Mouse (Mus musculus): ENCODE results near the gene Mtx2. TPM values are rescaled to one million over a fixed set of nuclear protein-coding genes. Genes with fewer than 3 reads are reported as not detected.
A peak's percentile ranks its signal among the peaks of the same experiment; 100 is the strongest.

Mtx2 gene
- 10 to 100 TPM; 47.4 to 54.9 TPM for total RNA-seq (2021)
- long read RNA-seq, experiment 1, transcript Mtx2-201 (10 exons, 2,950 nt) = major isoform, 78 of 85 reads
- long read RNA-seq, experiment 1, partial matches to known transcripts = 0 of 85 reads
- long read RNA-seq, experiment 1, other reads (novel, unspliced or antisense) = 7 of 85 reads
- long read RNA-seq, experiment 2, transcript Mtx2-201 (10 exons, 2,950 nt) = major isoform, 57 of 64 reads
- long read RNA-seq, experiment 2, partial matches to known transcripts = 1 of 64 reads
- long read RNA-seq, experiment 2, other reads (novel, unspliced or antisense) = 6 of 64 reads

DNA sequence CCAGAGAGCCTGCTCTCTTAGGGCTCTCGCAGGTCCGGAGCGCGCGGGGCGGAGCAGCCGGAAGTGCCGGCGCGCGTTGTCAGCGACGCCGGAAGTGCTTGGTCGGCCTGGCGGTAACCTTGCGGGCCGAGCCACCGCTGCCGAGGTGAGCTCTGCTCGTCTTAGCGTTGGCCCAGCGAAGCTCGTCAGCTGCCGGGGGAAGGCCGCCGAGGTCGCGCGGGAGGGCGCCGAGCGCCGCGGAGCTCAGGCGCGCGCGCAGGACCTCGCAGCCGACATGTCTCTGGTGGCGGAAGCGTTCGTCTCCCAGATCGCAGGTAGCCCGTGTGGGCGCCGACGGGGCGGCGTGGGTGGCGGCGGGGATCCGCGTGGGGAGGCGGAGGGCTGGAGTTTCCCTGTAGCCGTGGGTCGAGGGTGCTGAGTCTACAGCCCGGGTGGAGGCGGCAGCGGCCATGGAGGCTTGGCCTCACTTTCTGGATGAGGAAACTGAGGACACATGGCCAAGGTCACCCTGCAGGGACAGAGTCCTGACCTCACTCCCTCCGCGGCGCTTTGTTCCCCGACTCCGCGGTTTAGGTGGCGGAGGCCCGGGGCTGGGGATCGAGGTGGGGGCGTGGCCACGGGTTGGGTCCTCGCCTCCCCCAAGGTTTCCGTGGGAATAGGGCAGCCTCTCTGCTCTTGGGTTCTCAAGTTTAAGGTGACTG is at the start of gene Mtx2:
Mtx2 (plus strand) TSS at position 74 of the 701 bp plus-strand sequence.
- peak; percentile 60 to 78 for DNase-seq (ENCODE audit: low spot score in 2 of 2)
- intact Hi-C loops (cut with DNase I) = no loop called here

DNA sequence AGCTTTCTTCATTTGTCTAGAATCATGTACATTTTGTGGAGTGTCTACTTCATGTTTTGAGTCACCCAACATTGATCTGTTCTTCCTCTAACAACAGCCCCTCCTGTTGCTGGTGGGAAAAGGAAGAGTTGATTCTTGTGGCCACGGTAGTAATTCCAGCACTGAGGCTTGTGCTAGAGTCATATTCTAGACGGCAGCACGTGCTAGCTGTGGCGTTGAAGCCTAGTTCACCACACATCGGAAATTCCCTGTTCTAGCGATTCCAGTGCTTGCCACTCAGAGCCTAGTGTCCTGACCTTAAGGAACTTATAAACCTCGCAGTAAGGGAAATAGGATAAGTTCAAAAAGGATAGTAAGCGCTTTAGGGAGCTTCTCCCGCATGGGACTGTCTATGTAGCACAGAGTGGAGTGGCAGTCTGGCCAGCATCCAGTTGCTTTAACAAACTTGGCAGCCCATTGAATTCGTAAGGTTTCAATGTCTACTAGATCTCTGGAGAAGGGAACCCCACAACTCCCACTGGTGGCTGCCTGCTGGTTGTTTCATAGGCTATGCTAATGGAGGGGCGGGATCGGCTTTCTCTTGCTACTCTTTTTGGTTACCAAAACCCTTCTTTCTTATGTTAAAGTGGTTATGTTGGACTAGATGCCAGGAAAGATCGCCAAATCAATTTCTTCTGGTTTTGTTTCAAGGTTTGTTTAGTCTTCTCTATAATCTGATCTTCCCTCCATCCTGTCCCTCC is 47.9 kb upstream of the Mtx2 start:
- intact Hi-C loops (cut with DNase I) = no loop called here
- peak; percentile 9 to 14 for DNase-seq (ENCODE audit: low spot score in 2 of 2)

DNA sequence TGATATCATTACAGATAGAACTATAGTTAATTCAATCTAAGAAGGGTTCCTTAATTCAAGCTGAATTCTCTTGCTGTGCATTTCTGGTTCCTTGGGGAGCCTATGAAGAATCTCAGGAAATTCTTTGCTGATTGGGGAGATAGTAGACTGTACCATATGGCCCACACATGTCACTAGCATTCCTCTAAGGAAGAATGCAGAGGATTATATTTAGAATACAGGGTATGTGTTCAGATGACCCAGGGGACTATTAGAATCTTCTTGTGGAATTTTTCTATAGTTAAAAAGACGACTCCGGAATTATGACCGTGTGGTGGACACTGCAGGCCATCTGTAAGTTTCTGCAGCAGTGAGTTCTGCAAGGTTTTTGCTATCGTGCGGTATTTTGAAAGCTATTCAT is 44.2 kb upstream of the Mtx2 start:
- intact Hi-C loops (cut with DNase I) = no loop called here
- no peak for DNase-seq (ENCODE audit: low spot score in 2 of 2)

DNA sequence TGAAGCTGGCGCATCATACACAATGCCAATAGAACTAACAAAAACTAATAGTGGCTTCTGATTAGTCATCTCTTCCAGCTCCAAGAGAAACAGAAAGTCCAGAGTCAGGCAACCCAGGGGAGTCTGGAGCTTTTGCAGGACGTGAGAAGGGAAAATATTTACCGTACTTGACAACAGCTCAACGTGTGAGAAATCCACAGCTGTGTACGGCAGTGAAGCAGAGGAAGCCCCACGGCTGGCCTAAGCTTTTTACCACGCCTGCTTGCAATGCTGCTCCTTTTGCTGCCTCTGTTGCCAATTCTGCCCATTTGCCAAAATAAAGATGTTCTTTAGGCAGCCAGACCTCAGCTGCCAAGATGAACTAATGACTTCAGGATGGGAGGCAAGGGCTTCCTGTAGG is 30.1 kb upstream of the Mtx2 start:
- DNase-seq (ENCODE audit: low spot score in 2 of 2) = no peak
- intact Hi-C loops (cut with DNase I) = loop anchor here (10.0 kb wide), 1 partner anchor 169 kb away; no protein-coding TSS in a partner anchor

DNA sequence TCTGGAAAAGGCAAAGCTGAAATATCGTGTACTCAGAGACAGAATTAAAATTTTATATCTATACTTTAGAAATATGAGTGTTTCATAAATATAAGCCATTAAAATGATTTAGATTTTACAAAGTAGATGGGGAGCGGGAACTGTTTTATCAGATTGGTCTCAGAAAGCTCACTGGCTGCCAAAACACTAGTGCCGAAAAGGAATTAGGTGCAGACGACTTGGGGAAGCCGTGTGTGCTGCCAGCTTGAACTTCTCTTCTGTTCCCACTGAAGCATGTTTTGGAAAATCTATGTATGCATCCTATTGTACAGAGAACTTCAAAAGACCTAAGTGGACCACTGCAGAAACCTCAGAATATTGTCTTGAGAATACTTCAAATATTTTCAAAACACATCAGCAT is 17.2 kb upstream of the Mtx2 start:
- intact Hi-C loops (cut with DNase I) = no loop called here
- no peak for DNase-seq (ENCODE audit: low spot score in 2 of 2)

DNA sequence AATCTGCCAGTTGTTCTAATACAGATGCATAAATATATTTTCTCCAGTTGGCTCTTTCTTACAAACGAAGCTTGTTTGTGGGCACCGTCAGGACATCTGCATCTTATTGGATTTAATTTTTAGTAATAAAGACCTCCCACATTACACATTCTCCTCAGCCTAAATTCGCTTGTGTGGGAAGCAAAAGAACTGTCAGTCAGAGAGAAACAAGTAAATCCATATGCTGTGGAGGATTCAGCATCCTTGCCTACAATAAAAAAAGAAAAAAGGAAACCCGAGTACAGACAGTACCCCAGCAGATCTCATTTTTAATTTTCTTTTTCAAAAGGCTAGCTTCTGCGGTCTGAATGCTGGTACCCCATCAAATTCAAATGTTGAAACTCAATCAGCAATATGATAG is 2.9 kb upstream of the Mtx2 start:
- intact Hi-C loops (cut with DNase I) = no loop called here

DNA sequence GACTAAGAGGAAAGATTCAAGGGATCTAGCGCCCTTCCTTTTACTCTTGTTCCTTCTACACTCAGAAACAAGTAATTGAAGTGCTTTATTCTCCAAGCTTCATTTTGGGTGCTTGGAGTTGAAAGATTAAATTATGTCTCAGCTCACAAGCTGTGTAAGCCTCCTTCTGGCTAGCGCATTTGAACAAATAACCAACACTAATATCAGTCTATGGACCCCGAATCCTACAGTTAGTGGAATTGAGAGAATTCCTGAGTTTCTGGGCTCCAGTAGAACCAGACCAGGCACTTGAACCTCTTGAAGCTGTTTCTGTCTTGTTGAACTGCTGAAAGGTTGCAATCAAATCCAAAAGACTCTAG is 253 bp upstream of the Mtx2 start:
- no peak for DNase-seq (ENCODE audit: low spot score in 2 of 2)
- intact Hi-C loops (cut with DNase I) = no loop called here

More for the DNA sequence above, 2.9 kb upstream of the Mtx2 start:
- DNase-seq (ENCODE audit: low spot score in 2 of 2) = peak in 1 of 2 experiments; percentile 9

DNA sequence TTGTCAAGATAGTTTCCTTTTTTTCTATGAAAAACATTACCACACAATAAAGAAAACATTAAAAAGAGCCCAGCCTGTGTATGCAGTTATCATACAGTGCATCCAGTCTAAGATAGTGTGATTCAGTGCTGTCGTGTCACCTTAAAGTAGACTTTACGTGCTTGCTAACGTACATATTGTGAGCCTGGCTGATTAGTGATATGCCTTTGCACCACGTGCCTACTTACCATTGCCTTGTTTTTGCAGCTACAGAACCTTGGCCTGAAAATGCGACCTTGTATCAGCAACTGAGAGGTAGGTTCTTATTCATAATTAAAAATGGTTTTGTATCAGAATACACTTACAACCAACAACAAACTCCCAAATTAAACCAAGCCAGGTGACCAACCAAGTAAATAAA is 21.4 kb downstream of the Mtx2 start:
- DNase-seq (ENCODE audit: low spot score in 2 of 2) = no peak
- intact Hi-C loops (cut with DNase I) = no loop called here

DNA sequence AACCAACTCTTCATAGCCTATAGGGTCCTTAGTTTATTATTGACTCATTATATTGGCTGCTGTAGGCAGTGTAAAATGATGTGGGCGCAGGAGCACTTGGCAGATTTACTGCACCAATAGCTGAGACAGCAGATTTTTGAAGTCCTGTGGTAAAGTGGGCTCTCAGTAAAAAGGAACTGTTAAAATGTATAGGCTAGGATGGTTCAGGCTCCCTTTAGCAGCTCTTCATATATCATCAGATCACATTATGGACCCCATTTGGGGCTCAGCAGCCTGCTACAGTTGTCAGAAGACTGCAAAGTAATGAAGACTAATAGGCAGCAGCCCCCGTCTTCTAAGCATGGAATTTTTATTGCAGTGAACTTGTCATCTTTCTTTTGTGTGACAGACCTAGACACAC is 21.9 kb downstream of the Mtx2 start:
- DNase-seq (ENCODE audit: low spot score in 2 of 2) = no peak

DNA sequence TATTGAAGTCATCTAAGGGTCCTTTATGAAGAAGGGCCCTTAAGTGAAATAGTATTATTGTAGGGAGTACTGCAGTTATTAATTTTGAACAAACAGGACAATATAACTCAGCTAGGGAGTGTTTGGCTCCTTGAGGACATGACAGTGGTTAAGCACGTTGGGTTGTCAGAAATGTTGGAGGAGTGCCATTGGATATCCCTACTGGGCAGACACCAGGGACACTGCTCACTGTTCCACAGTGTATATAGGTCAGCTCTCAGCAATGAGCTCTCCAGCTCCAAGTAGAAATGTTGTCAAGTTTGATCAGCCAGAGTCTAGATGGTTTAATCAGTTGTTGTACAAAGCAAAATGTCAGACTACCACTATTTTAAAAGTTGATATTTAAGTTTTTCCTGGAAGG is 24.4 kb downstream of the Mtx2 start:
- intact Hi-C loops (cut with DNase I) = no loop called here
- DNase-seq (ENCODE audit: low spot score in 2 of 2) = no peak

More for the DNA sequence above, 21.9 kb downstream of the Mtx2 start:
- intact Hi-C loops (cut with DNase I) = no loop called here

DNA sequence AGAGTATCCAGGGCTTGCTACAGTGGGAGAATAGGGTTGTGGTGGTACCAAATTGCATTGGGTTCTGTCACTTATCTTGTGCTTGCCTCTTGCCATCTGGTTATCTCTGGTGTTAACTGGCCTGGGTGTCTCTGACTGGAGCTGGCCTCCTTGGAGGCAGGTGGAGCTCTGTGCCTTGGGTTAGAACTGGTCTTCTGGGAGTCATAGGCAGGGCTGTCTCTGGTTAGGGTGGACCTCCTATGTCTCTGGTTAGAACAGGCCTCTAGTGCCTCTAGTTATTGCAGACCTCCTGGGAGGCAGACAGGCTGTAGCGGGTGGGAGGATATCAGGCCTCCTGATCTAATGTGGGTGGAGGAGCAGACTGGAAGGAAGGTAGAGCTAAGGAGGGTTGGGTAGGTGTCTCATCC is 36.5 kb downstream of the Mtx2 start:
- intact Hi-C loops (cut with DNase I) = no loop called here
- no peak for DNase-seq (ENCODE audit: low spot score in 2 of 2)

DNA sequence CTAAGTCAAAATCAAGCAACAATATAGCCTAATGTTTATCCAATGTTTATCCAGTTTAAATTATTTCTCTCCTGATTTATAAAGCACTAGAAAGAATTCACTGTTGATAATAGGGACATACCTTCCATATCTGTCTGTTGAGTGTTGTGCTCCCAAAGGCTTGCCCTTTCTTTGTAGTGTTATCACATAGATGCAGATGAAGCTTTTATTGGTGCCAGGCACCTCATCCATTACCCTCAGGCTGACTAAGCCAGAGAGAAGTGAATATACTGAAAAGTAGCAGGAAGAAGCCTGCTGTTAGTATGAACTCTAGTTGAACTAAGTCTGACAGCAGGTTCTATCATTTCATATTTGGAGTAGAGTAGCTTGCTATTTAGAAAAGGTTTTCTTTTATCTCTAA is 39.8 kb downstream of the Mtx2 start:
- DNase-seq (ENCODE audit: low spot score in 2 of 2) = no peak
- intact Hi-C loops (cut with DNase I) = no loop called here

DNA sequence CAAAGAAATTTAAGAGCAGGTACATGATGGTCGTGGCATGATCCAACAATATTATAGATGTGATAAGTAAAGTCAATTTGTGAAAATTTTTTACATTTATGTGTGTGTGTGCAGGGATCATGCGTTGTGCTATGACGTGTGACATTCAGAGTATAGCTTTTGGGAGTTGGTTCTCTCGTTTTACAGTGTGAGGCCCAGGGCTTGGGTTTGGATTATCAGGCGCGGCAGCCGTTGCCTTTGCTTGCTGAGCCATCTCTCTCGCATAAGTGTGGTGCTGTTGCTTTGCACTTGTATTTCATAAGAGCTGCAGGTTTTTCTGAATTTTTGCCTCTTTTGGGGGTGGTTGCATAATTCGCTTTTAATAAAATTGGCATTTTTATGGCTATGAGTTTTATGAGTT is 48.4 kb downstream of the Mtx2 start:
- intact Hi-C loops (cut with DNase I) = no loop called here
- no peak for DNase-seq (ENCODE audit: low spot score in 2 of 2)

DNA sequence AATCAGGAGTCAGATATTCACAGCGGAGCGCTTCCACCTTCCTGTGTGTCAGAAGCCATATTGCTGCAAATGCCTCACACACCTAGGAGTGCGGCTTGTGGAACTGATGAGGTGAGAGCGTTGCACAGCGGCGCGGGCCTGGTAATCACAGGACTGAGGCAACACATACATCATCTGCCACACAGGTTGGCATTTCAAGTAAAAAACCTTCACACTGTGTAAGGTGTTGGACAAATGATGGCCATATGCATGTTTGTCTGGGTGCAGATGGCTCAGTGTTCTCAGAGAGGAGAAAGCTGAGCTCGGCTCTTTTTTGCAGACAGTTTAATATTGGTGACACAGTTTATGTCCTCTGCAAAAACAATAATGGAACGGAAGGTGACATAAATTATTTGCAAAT is 58.8 kb downstream of the Mtx2 start:
- DNase-seq (ENCODE audit: low spot score in 2 of 2) = peak in 1 of 2 experiments; percentile 9
- intact Hi-C loops (cut with DNase I) = no loop called here

DNA sequence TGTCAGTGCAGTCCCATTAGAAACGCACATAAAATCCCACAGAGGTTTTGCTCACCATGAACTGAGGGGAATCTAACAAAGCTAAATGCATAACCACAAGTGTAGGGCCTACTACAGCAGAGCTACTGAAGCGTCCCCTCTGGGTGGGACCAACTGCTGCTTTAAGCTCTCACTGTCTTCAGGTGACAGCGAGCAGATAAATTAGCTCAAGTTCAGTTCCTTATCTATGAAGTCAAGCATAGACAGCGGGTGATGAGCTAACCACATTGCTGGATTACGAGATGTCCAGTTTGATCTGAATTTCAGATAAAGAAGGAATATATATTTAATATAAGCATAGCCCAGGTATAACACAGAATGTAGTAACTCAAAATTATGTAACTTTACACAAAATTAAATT is 66.3 kb downstream of the Mtx2 start:
- no peak for DNase-seq (ENCODE audit: low spot score in 2 of 2)
- intact Hi-C loops (cut with DNase I) = no loop called here

DNA sequence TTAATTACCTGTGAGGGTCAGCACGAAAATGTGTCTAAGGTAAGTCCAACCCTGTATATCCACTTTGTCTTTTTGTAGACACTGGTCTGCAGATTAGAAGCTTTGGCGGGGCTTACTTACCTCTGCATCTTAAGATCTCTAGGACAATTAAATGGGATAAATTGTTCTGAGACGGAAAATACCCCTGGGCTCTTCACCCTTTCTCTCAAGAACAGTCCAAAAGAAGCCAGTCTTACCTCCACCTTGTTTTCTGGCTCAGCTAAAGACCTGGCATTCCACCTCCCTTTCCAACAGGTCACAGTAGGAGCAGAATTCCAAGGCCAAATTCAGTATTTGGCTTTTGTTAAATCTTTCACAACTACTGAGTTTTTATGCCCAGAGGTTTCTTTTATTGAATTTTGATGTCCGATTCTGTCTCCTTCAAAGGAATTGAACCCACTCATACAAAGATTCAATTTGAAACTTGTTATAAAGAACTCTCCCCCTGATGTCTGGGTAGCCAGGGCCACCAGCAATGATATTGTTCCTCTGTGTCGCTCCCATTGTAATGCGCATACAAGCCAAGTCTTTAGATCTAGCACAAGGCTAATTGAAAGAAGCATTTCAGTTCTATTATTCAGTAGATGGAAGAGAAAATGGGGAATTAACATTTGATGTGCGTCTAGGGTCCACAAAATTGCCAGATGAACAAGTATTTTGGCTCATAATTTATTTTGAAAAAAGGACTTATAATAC is 67.4 kb downstream of the Mtx2 start:
- DNase-seq (ENCODE audit: low spot score in 2 of 2) = no peak
- intact Hi-C loops (cut with DNase I) = no loop called here

DNA sequence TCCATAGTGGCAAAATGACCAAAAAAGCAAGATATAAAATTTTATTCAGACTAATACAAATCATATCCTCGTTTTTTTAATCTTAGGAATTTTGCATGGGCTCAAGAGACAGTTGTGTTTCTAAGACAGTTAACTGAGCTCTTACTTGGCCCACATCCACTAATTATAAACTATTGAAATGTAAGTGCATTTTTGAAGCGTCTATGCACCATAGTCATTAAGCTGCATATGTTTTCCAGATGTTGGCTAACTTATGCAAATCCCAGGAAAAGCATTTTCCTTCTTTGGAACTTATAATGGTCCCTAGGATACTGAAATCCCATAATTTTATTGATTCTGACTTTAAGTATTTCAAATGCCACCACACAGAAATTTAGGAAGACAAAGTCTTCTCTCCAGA is 68.5 kb downstream of the Mtx2 start:
- intact Hi-C loops (cut with DNase I) = no loop called here
- DNase-seq (ENCODE audit: low spot score in 2 of 2) = no peak

DNA sequence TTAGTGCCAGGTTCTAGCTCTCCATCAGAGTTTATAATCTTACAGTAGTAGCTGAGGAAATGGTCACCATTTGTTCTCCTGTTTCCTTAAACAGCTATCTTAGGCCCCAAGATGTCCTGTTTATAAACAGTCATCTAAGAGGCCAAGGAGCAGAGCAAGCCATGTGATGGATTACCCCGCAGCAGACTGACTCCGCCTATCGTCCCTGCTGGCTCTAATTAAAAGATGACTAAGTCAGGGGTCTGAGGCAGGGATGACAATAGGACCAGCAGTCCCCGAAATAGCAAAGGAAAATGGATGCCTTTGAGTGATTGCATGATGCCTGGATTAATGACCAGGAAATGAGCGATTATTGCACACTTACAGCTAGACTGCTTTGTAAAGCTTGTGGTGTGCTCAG is 74.4 kb downstream of the Mtx2 start:
- intact Hi-C loops (cut with DNase I) = no loop called here
- no peak for DNase-seq (ENCODE audit: low spot score in 2 of 2)

DNA sequence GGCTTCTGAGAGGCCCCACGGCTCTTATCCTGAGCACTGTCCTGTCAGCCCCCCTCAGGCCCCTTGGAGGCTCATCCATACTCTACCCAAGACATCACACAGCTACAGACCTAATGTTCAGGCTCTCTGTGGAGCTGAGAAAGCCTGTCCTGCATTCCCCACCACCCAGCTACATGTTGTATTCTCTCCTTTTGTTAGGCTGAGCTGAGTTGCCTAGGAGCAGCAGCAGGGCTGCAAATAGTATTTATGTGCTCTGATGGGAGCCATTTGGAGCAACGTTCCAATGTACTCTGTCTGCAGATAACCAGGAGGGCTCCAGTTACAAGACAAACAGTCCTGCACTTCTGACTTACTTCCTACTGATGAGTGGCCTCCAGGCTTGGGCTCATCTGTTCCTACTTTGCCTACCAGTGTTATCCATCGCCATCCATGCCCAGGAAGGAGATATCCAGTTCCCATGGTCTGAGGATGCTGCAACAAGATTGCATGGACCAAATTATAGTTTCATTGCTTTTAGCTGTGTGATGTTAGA is 76.2 kb downstream of the Mtx2 start:
- intact Hi-C loops (cut with DNase I) = no loop called here
- no peak for DNase-seq (ENCODE audit: low spot score in 2 of 2)

Measured in left cerebral cortex, postnatal 14 days (tissue).